Mouse (Mus musculus): ENCODE measurements around the gene Wnt2. TPM values are rescaled to one million over a fixed set of nuclear protein-coding genes. Genes with fewer than 3 reads are reported as not detected.
A peak's percentile ranks its signal among the peaks of the same experiment; 100 is the strongest.

Wnt2 gene
- polyA plus RNA-seq, 1 experiment from 2014 or later, result 0.43 TPM

DNA sequence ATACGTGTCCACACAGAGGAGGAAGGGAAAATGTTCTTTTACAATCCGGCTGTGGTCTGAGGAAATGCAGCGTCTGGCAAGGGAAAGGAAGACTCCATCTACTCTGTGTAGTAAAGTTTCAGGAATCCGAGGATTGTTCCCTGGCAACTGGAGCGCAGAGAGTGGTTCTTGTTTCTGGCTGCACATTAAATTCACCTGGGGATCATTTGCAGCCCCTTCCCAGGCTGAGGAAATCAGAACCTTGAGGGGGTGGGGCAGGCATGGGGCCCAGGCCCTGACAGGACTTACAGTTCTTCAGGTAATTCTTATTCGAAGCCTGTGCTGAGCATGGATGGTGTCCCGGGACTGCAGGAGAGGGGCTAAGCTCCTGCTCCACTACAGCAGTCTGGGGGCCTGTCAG lies 17.0 kb downstream of the Wnt2 start:
- Histone ChIP-seq H3K27me3 (no peaks in the 10 kb centered on the region), H3K36me3 (replicated peaks) (no peaks in the 10 kb centered on the region), H3K4me2 (no peak overlapping the region), H3K27ac (no peak overlapping the region), H3K9ac (no peak overlapping the region), H3K4me3 (replicated peaks) (no peak overlapping the region), H3K9me3 (no peaks in the 10 kb centered on the region), H3K4me1 (no peaks in the 10 kb centered on the region)
- no peak for ATAC-seq (ENCODE audit: low FRiP score)
- WGBS, result 79% methylated on average over 7 of the region's 7 CpGs

DNA sequence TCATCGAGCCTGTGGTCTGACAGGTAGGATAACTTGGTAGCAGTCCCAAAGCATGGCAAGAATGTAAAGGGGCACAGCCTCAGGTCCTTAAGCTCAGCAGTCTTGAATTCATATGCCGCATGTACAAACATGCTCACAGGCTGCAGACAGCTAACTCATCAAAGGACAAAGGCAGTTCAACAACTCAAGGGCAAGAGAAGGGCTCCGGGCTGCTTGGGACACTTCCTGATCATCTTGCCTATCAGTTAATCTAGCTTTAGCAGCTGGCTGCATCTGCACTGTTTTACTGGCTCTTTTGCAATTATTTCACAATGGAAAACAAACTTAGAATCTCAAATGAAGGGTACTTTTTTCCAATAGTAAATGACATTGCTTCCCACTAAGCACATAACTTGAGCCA lies 23.0 kb downstream of the Wnt2 start:
- Histone ChIP-seq H3K4me3 (replicated peaks) (no peak overlapping the region), H3K4me2 (no peak overlapping the region), H3K27me3 (no peaks in the 10 kb centered on the region), H3K36me3 (replicated peaks) (no peaks in the 10 kb centered on the region), H3K9me3 (no peaks in the 10 kb centered on the region), H3K4me1 (no peaks in the 10 kb centered on the region), H3K27ac (no peak overlapping the region), H3K9ac (no peak overlapping the region)
- ATAC-seq (ENCODE audit: low FRiP score), result no peak
- WGBS, result 90% methylated on average over 3 of the region's 3 CpGs

DNA sequence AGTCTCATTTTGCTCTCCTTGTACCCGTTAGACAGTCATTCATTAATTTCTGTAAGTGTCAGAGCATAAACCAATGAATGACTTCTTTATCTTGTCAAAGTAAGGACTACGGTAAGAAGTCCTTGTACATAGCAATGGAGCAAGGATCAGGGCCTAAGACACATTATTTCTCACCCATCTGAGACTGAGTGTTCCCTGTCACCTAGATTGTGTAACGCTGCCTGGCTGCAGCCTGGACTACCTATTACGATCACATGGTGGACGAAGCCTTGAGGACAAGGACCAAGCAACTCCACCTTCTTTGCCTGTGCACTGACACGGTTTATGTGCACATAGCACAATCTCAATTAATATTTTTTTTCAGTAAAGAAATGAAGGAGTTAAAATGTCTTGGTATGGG lies 28.3 kb downstream of the Wnt2 start:
- WGBS, result 90% methylated on average over 6 of the region's 6 CpGs
- Histone ChIP-seq H3K4me3 (replicated peaks) (no peak overlapping the region), H3K27me3 (peaks cover 20% of the 10 kb centered on the region; the same call in 1 of the 2 replicates), H3K4me2 (no peak overlapping the region), H3K9ac (no peak overlapping the region), H3K9me3 (no peaks in the 10 kb centered on the region), H3K4me1 (no peaks in the 10 kb centered on the region), H3K27ac (no peak overlapping the region), H3K36me3 (replicated peaks) (no peaks in the 10 kb centered on the region)
- no peak for ATAC-seq (ENCODE audit: low FRiP score)

DNA sequence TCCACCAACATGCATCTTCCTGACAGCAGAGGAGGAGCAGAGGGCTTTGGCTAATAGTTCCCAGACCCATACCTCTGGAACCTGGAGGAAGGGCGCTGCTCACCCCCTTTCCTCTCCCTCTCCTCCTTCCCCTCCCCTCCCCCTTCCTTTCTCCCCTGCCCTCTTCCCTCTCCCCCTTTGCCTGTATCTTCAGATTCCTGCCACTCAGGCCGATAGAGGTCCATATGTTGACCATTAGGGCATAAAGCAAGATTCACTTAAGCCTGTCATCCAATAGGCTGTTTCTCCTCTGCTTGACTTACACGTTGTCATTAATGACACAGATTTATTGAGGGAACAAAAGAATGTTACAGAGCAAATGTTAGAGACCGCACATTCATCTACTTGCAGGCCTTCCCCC lies 31.9 kb downstream of the Wnt2 start:
- no peak overlapping the region for H3K4me3 ChIP-seq (replicated peaks)
- H3K4me1 ChIP-seq, result peaks cover 4% of the 10 kb centered on the region; the same call in 1 of the 2 replicates
- H3K9me3 ChIP-seq, result no peaks in the 10 kb centered on the region
- no peaks in the 10 kb centered on the region for H3K36me3 ChIP-seq (replicated peaks)
- H3K27me3 ChIP-seq, result peaks cover 28% of the 10 kb centered on the region
- no peak overlapping the region for H3K27ac ChIP-seq
- 73% methylated on average over 4 of the region's 4 CpGs for WGBS
- no peak for ATAC-seq (ENCODE audit: low FRiP score)
- H3K9ac ChIP-seq, result no peak overlapping the region
- no peak overlapping the region for H3K4me2 ChIP-seq

DNA sequence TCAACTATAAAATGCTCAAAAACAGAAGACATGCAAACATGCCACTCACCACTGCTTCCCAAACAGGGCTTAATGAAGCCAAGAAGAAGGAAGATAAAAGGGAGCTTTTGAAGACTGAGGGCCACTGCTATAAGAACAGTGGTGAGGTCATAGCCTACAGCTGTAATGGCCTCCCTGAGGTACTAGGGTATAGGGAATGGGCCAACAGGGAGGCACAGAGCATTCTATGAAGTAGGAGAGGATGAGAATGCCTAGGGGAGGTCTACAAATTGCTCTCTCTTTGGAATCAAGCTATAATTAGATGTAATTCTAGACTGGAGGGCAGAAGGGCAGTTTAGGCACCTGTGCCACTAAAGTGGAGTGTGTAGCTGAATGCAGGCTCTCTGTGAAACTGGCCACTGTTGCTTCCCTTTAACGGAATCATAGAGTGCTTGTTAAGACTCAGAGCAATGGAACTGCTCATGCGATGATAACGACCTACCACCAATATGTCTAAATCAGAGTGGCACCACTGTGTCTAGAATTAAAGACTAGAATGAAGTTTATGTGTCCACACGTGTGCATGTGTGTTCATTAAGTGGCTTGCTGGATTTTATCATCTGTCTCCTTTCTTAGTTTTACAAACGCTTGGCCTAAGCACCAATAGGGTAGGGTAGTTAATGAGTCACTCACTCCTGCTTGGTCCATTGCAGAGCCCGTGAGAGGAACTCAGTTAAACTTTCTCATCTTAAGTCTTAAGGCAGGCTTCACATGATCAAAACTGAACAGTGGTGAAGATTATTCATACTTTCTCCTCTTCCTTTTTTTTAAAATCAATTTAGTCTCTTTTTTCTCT lies 35.2 kb downstream of the Wnt2 start:
- no peaks in the 10 kb centered on the region for H3K9me3 ChIP-seq
- peak; percentile 85; the same call in 1 of the 2 replicates for ATAC-seq (ENCODE audit: low FRiP score)
- no peak overlapping the region for H3K27ac ChIP-seq
- H3K4me1 ChIP-seq, result peaks cover 4% of the 10 kb centered on the region; the same call in 1 of the 2 replicates
- peaks cover 46% of the 10 kb centered on the region for H3K27me3 ChIP-seq
- 35% methylated on average over 6 of the region's 6 CpGs for WGBS
- H3K4me3 ChIP-seq (replicated peaks), result no peak overlapping the region
- H3K4me2 ChIP-seq, result no peak overlapping the region
- H3K36me3 ChIP-seq (replicated peaks), result no peaks in the 10 kb centered on the region
- H3K9ac ChIP-seq, result no peak overlapping the region

DNA sequence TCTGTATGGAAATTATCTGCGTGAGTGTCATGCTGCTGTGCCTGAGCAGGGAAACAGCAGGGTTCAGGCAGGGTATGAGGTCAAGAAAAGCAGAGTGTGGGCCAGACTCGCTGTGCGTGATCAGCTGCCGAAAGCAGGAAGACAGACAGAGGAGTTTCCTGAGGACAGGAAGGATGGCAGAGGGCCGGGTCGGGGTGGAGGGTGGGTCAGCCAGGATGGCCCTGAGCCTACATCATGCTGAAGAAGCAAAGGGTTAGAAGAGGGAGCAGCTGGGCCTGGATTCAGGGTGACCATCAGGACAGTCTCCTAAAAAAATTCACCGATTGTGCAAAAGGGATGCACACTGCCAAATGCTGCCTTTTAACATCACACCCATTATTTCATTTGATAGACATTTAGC lies 38.8 kb downstream of the Wnt2 start:
- Histone ChIP-seq H3K36me3 (replicated peaks) (no peaks in the 10 kb centered on the region), H3K4me2 (no peak overlapping the region), H3K4me3 (replicated peaks) (no peak overlapping the region), H3K27me3 (peaks cover 29% of the 10 kb centered on the region), H3K27ac (no peak overlapping the region), H3K9me3 (no peaks in the 10 kb centered on the region), H3K9ac (no peak overlapping the region), H3K4me1 (peaks cover 4% of the 10 kb centered on the region; the same call in 1 of the 2 replicates)
- no peak for ATAC-seq (ENCODE audit: low FRiP score)
- 86% methylated on average over 7 of the region's 7 CpGs for WGBS

DNA sequence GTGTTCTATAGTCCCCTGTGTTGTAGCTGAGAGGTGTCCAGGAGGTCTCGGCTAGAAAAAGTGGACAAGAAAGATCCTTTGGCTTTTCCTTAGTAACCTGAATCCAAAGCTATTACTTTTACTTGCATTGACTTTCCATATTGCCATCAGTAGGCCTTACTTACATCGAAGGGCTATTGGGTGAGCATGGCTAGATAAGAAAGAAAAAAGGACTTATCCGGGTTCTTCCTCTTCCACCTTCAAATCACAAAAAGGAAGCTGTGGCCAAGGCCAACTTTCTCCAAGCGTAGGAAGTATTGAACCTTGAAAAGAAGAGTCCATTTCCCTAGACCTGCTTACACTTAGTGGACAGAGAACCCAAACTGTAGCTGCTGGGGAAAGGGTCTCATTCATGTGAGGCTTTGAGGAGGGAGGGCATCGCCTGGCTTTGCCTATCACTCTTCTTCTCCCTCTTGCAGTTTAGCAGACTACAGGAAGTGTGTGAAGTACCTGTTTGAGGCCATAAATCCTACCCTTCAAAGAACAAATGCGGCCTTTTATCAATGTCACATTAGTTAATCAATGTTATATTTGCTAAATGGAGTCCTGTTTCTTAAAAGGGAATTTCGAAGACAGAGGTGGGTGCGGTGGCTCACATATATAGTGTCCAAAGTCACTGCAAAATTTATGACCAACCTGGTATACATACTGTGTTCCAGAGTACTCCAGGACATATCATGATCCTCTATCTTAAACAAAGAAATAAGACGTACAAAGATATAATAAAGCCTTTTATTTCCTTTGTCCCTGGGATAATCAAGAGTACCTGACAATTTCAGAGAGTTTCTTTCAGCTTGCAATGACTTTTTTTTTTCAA lies 40.0 kb downstream of the Wnt2 start:
- Histone ChIP-seq H3K27me3 (peaks cover 29% of the 10 kb centered on the region), H3K4me2 (no peak overlapping the region), H3K4me1 (peaks cover 4% of the 10 kb centered on the region; the same call in 1 of the 2 replicates), H3K36me3 (replicated peaks) (no peaks in the 10 kb centered on the region), H3K27ac (no peak overlapping the region), H3K9ac (no peak overlapping the region), H3K9me3 (no peaks in the 10 kb centered on the region), H3K4me3 (replicated peaks) (no peak overlapping the region)
- WGBS, result 93% methylated on average over 9 of the region's 9 CpGs
- no peak for ATAC-seq (ENCODE audit: low FRiP score)

DNA sequence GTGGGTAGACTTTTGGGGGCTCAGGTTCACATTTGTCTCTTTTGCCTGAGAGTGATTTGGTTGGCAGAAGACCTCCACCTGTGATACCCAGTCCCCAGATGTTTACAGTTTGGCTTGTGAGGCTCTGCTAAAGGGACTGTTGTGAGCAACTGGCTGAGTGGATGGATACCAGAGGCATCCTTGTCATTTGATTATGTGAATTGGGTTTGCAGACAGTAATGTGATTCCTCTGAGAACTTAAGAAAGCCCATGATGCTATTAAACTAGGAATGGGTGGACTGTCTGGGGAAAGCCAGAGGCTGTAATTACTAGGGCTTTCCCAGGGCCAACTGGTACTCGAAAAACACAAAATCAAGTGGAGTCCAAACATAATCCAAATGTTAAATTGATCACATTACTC lies 51.0 kb downstream of the Wnt2 start:
- Histone ChIP-seq H3K9ac (no peak overlapping the region), H3K9me3 (no peaks in the 10 kb centered on the region), H3K27ac (no peak overlapping the region), H3K4me2 (no peak overlapping the region), H3K4me3 (replicated peaks) (no peak overlapping the region), H3K36me3 (replicated peaks) (no peaks in the 10 kb centered on the region), H3K27me3 (no peaks in the 10 kb centered on the region), H3K4me1 (no peaks in the 10 kb centered on the region)
- WGBS, result 80% methylated on average over 1 of the region's 1 CpGs
- no peak for ATAC-seq (ENCODE audit: low FRiP score)

DNA sequence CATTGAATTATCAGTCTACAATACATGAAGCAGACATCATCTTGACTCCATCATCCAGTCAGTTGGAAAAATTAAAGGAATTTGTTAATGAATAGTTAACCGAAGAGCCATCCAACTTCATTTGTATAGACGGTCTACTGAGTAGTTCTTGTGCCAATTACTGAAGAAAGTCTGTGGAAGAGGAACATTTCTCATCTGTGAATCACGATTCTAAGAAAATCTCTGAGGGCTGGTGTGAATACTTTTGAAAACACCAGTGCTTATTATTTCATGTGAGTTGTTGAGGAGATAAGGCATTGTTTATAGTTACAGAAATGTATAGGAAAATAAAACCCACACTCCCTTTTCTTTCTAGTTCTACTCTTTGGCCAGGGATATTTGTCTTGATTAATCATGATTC lies 51.5 kb downstream of the Wnt2 start:
- no peak for ATAC-seq (ENCODE audit: low FRiP score)
- Histone ChIP-seq H3K36me3 (replicated peaks) (no peaks in the 10 kb centered on the region), H3K4me2 (no peak overlapping the region), H3K9me3 (no peaks in the 10 kb centered on the region), H3K27me3 (no peaks in the 10 kb centered on the region), H3K9ac (no peak overlapping the region), H3K4me3 (replicated peaks) (no peak overlapping the region), H3K27ac (no peak overlapping the region), H3K4me1 (no peaks in the 10 kb centered on the region)
- 87% methylated on average over 3 of the region's 3 CpGs for WGBS

DNA sequence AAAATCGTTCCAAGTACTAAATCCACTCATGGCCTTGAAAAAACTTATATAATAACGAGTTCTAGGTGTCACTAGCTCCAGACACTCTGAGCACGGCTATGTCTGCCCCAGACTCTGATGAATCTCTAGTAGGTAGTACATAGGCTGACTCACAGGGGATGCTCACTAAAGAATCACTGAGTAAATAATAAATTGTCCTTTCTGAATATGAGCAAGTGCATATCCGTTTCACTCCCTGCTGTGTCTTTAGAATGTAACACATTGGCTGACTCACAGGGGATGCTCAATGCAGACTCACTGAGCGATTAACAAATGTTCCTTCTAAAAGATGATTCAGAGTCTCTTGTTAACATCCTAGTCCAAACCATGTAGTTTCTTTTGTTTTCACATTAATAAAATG lies 52.1 kb downstream of the Wnt2 start:
- no peaks in the 10 kb centered on the region for H3K36me3 ChIP-seq (replicated peaks)
- no peaks in the 10 kb centered on the region for H3K27me3 ChIP-seq
- H3K9ac ChIP-seq, result no peak overlapping the region
- no peaks in the 10 kb centered on the region for H3K4me1 ChIP-seq
- H3K4me3 ChIP-seq (replicated peaks), result no peak overlapping the region
- WGBS, result 83% methylated on average over 5 of the region's 5 CpGs
- no peaks in the 10 kb centered on the region for H3K9me3 ChIP-seq
- no peak overlapping the region for H3K4me2 ChIP-seq
- no peak for ATAC-seq (ENCODE audit: low FRiP score)
- no peak overlapping the region for H3K27ac ChIP-seq

DNA sequence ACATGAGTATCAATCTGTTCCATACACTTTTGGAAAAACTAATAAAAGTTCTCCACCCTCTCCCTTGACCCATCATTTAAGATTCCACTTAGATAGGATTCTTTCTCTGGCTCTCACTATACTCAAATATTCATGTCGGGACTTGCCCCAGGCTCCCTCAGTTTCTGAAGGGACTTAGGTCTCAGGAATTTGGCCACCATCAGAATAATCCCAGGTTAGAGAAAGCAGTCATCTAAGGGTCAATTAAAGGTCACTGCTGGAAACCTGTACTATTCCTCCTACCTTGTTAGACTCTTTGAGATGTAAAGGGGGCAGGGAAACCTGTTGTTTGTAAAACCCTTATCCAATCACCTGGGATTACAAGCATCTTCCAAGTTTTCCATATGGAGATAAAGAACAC lies 53.2 kb downstream of the Wnt2 start:
- H3K27ac ChIP-seq, result no peak overlapping the region
- no peaks in the 10 kb centered on the region for H3K4me1 ChIP-seq
- H3K9me3 ChIP-seq, result no peaks in the 10 kb centered on the region
- H3K27me3 ChIP-seq, result no peaks in the 10 kb centered on the region
- H3K4me3 ChIP-seq (replicated peaks), result no peak overlapping the region
- 73% methylated on average over 1 of the region's 1 CpGs for WGBS
- H3K9ac ChIP-seq, result no peak overlapping the region
- no peak for ATAC-seq (ENCODE audit: low FRiP score)
- no peak overlapping the region for H3K4me2 ChIP-seq
- H3K36me3 ChIP-seq (replicated peaks), result no peaks in the 10 kb centered on the region

DNA sequence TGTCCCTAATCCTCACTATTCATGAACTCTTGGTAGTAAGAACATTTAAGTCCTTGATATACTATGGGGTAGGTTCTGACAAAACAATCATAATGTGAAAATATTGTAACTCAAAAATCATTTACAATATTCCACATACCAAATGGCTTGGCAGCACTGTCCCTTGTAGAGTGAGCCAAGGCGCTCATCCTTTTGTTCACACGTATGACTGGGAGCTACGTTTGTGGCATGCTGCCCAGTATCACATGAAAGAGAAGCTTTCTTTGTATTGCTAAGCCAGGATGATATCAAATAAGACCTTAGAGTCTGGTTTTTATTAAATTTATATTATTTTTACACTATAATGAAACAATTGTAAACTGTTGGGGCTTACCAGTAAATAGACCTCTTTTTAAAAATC lies 56.0 kb downstream of the Wnt2 start:
- Histone ChIP-seq H3K4me2 (no peak overlapping the region), H3K27ac (no peak overlapping the region), H3K27me3 (no peaks in the 10 kb centered on the region), H3K9me3 (no peaks in the 10 kb centered on the region), H3K36me3 (replicated peaks) (no peaks in the 10 kb centered on the region), H3K4me1 (no peaks in the 10 kb centered on the region), H3K4me3 (replicated peaks) (no peak overlapping the region), H3K9ac (no peak overlapping the region)
- 84% methylated on average over 3 of the region's 3 CpGs for WGBS
- no peak for ATAC-seq (ENCODE audit: low FRiP score)
